Mouse (Mus musculus) liver, postnatal 0 days (tissue): Measurements from ENCODE around the gene Pno1.

Source experiments
- CTCF ChIP-seq: sonication (generic); IDR thresholded peaks from 2 replicates; pipeline ENCODE4 v1.5.1; 2016; ENCODE audit warnings: antibody characterized with exemption, low read depth
- EP300 ChIP-seq: IDR thresholded peaks from 2 replicates; pipeline ENCODE4 v1.6.1; 2016; ENCODE audit warnings: antibody characterized with exemption, low read depth, mild to moderate bottlenecking

GRCm38 (mm10) chr11:17180753-17181152, 30.6 kb downstream of the Pno1 start:
- TF ChIP-seq CTCF: no peak
- no peak for TF ChIP-seq EP300
